Mouse (Mus musculus): Measurements from ENCODE around the gene Cdh23.

DNA sequence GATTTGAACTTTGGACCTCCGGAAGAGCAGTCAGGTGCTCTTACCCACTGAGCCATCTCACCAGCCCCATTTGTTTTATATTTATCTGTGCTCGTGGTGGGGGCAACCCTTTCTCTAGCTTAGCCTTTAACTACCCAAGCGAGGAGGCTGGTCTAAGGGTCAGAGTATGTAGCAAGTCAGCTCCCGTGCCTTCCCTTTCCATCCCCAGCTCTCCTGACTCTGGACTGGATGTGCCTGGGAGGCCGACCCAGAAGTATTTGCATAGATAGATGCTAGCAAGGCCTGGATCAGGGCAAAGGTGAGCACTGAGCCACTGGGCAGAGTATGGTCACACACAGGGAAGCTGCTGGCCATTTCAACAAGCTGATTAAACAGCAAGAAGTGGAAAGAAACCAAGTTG, 12.5 kb upstream of the Cdh23 start:
- TF ChIP-seq ZNF384 (IDR thresholded peaks at IDR 0.05; ENCODE audit: low read depth, low read length) (no peak), HCFC1 (IDR thresholded peaks at IDR 0.05; ENCODE audit: borderline replicate concordance, insufficient read depth, low read length) (no peak), MAFK (IDR thresholded peaks at IDR 0.05; ENCODE audit: insufficient read depth, low read depth, low read length) (no peak)
